Mouse (Mus musculus): Measurements from ENCODE around the gene Irs2. TPM values are rescaled to one million over a fixed set of nuclear protein-coding genes. Genes with fewer than 3 reads are reported as not detected.

Irs2 gene
- total RNA-seq, 2 experiments from 2014 or later: 60.7 to 69.3 TPM

GRCm38 (mm10) chr8:10990421-10991110 lies 17.7 kb downstream of the Irs2 start:
- DNase-seq (ENCODE audit: extremely low spot score in 1 of 2, low spot score in 1 of 2): no peak

GRCm38 (mm10) chr8:10989946-10990345 lies 18.3 kb downstream of the Irs2 start:
- DNase-seq (ENCODE audit: extremely low spot score in 1 of 2, low spot score in 1 of 2): no peak

GRCm38 (mm10) chr8:10986638-10987037 lies 21.6 kb downstream of the Irs2 start:
- no peak for DNase-seq (ENCODE audit: extremely low spot score in 1 of 2, low spot score in 1 of 2)

- DNase-seq (ENCODE audit: extremely low spot score in 1 of 2, low spot score in 1 of 2): no peak
Measured at GRCm38 (mm10) chr8:10985064-10985463, 23.2 kb downstream of the Irs2 start.

- DNase-seq (ENCODE audit: extremely low spot score in 1 of 2, low spot score in 1 of 2): no peak
Measured at GRCm38 (mm10) chr8:10980876-10981275, 27.4 kb downstream of the Irs2 start.

GRCm38 (mm10) chr8:10979916-10980315 lies 28.3 kb downstream of the Irs2 start:
- DNase-seq (ENCODE audit: extremely low spot score in 1 of 2, low spot score in 1 of 2): no peak

- no peak for DNase-seq (ENCODE audit: extremely low spot score in 1 of 2, low spot score in 1 of 2)
Measured at GRCm38 (mm10) chr8:10979196-10979794, 29.0 kb downstream of the Irs2 start.

- DNase-seq (ENCODE audit: extremely low spot score in 1 of 2, low spot score in 1 of 2): no peak
Measured at GRCm38 (mm10) chr8:10978377-10978776, 29.9 kb downstream of the Irs2 start.

GRCm38 (mm10) chr8:10977742-10978376 lies 30.4 kb downstream of the Irs2 start:
- DNase-seq (ENCODE audit: extremely low spot score in 1 of 2, low spot score in 1 of 2): no peak

- no peak for DNase-seq (ENCODE audit: extremely low spot score in 1 of 2, low spot score in 1 of 2)
Measured at GRCm38 (mm10) chr8:10974659-10975058, 33.6 kb downstream of the Irs2 start.

- no peak for DNase-seq (ENCODE audit: extremely low spot score in 1 of 2, low spot score in 1 of 2)
Measured at GRCm38 (mm10) chr8:10974126-10974525, 34.1 kb downstream of the Irs2 start.

- no peak for DNase-seq (ENCODE audit: extremely low spot score in 1 of 2, low spot score in 1 of 2)
Measured at GRCm38 (mm10) chr8:10972851-10973452, 35.3 kb downstream of the Irs2 start.

GRCm38 (mm10) chr8:10971984-10972383 lies 36.3 kb downstream of the Irs2 start:
- DNase-seq (ENCODE audit: extremely low spot score in 1 of 2, low spot score in 1 of 2): no peak

GRCm38 (mm10) chr8:10971509-10971908 lies 36.7 kb downstream of the Irs2 start:
- no peak for DNase-seq (ENCODE audit: extremely low spot score in 1 of 2, low spot score in 1 of 2)

GRCm38 (mm10) chr8:10970496-10971456 lies 37.5 kb downstream of the Irs2 start:
- no peak for DNase-seq (ENCODE audit: extremely low spot score in 1 of 2, low spot score in 1 of 2)

GRCm38 (mm10) chr8:10968687-10969086 lies 39.6 kb downstream of the Irs2 start:
- DNase-seq (ENCODE audit: extremely low spot score in 1 of 2, low spot score in 1 of 2): no peak

- no peak for DNase-seq (ENCODE audit: extremely low spot score in 1 of 2, low spot score in 1 of 2)
Measured at GRCm38 (mm10) chr8:10965401-10966117, 42.7 kb downstream of the Irs2 start.

GRCm38 (mm10) chr8:10964511-10965099 lies 43.7 kb downstream of the Irs2 start:
- no peak for DNase-seq (ENCODE audit: extremely low spot score in 1 of 2, low spot score in 1 of 2)

GRCm38 (mm10) chr8:10961989-10962388 lies 46.3 kb downstream of the Irs2 start:
- no peak for DNase-seq (ENCODE audit: extremely low spot score in 1 of 2, low spot score in 1 of 2)

Measured in layer of hippocampus, postnatal 25 days (tissue).